Mouse (Mus musculus) liver, embryonic 14.5 days (tissue): Measurements from ENCODE around the gene Sept5. TPM values are rescaled to one million over a fixed set of nuclear protein-coding genes. Genes with fewer than 3 reads are reported as not detected.

Experiments
- ATAC-seq: fragments of 200-750 bp; cut with Nextera tagmentation; 2 replicates; pipeline ENCODE4 v1.8.0; 2017; ENCODE audit warnings: moderate number of reproducible peaks, mild to moderate bottlenecking, moderate library complexity; ENCODE audit not compliant: insufficient read depth
- DNase-seq, 3 experiments: peaks; one replicate each; pipeline ENCODE4 v3.0.0-alpha.2; 2012 to 2013; ENCODE audit warnings: low read depth in 3 of 3, low spot score in 3 of 3
- H3K27ac ChIP-seq: fragments of 300-500 bp; sonication (generic); 2 replicates; pipeline ENCODE4 v1.5.1; 2014; ENCODE audit warnings: moderate library complexity, mild to moderate bottlenecking, control low read depth, inconsistent platforms
- H3K27me3 ChIP-seq: fragments of 300-500 bp; sonication (generic); 2 replicates; pipeline ENCODE4 v1.6.1; 2014; ENCODE audit warnings: mild to moderate bottlenecking, low read length, moderate library complexity; ENCODE audit not compliant: control insufficient read depth, insufficient read depth
- H3K36me3 ChIP-seq: fragments of 300-500 bp; sonication (generic); replicated peaks from 2 replicates; pipeline ENCODE4 v1.6.1; 2014; ENCODE audit warnings: low read depth; ENCODE audit not compliant: control insufficient read depth, insufficient read depth
- H3K4me1 ChIP-seq, 2 experiments: fragments of 200-500 bp in 1 of 2; fragments of 300-500 bp in 1 of 2; sonication (generic) in 1 of 2; replicated peaks; 2 replicates each; pipeline ENCODE4 v1.6.1; 2012 to 2014; ENCODE audit warnings: antibody characterized with exemption in 1 of 2, inconsistent platforms in 1 of 2, low read length in 1 of 2; ENCODE audit not compliant: control insufficient read depth in 2 of 2, insufficient read depth in 2 of 2
- H3K4me2 ChIP-seq: fragments of 300-500 bp; sonication (generic); 2 replicates; pipeline ENCODE4 v1.6.1; 2014; ENCODE audit warnings: low read depth, mild to moderate bottlenecking, control low read depth, moderate library complexity
- H3K4me3 ChIP-seq, 2 experiments: fragments of 200-500 bp in 1 of 2; fragments of 300-500 bp in 1 of 2; sonication (generic) in 1 of 2; 2 replicates each; pipeline ENCODE4 v1.5.1; 2012 to 2014; ENCODE audit warnings: low read depth in 2 of 2, low read length in 2 of 2, mild to moderate bottlenecking in 2 of 2, control low read depth in 1 of 2, inconsistent platforms in 1 of 2, moderate library complexity in 1 of 2; ENCODE audit not compliant: insufficient read depth in 1 of 2
- H3K9ac ChIP-seq: fragments of 300-500 bp; sonication (generic); replicated peaks from 2 replicates; pipeline ENCODE4 v1.6.1; 2014; ENCODE audit warnings: mild to moderate bottlenecking, control low read depth, moderate library complexity
- H3K9me3 ChIP-seq: fragments of 300-500 bp; sonication (generic); 2 replicates; pipeline ENCODE4 v1.6.1; 2016; ENCODE audit warnings: low read length, mixed read lengths; ENCODE audit not compliant: control insufficient read depth
- CTCF ChIP-seq: IDR thresholded peaks from 2 replicates; pipeline ENCODE4 v1.5.1; 2016; ENCODE audit warnings: antibody characterized with exemption, low read depth, control low read depth
- EP300 ChIP-seq: IDR thresholded peaks from 2 replicates; pipeline ENCODE4 v1.6.1; 2016; ENCODE audit warnings: antibody characterized with exemption, low read depth
- WGBS: fragments of 180-500 bp; shearing (Covaris S2); extraction: QIAGEN DNeasy Blood & Tissue Kit; methylation state at CpG from one replicate; pipeline ENCODE4 v1.1.7; 2014; ENCODE audit not compliant: insufficient replicate concordance; 5-methylcytosine and 5-hydroxymethylcytosine counted together
- polyA plus RNA-seq, 2 experiments: library from polyadenylated mRNA; depleted of rRNA in 1 of 2; stranded (reverse) in 1 of 2; unstranded in 1 of 2; fragments of >200 nt; fragmentation: Nextera tagmentation in 1 of 2; extraction: Ambion mirVana in 1 of 2; gene quantifications; 2 replicates each; pipeline versions ENCODE4 v1.2.1 to v1.2.3; 2012 to 2014

Gene Sept5
- polyA plus RNA-seq, 2 experiments, result 1.6 to 2.2 TPM

DNA sequence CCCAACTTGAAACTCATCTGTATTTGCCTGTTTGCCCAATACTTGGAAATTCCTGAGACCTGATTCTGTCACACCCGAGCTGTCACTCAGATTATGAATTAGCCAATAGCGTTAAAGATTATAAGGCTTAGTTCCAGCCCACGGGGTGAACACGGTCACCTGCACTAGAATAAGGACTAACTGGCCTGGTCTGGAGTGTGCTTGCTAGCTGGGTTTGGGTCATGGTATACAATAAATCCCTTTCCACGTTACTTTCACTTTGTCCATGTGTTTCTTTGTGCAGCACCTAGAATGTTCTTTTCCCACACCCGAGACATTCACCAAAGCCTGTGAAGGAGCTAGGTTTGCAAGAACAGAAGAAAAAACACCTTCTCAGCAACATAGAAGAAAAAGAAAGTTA is 40.2 kb upstream of the Sept5 start:
- H3K27ac ChIP-seq, result no peak overlapping the region
- no peak overlapping the region for H3K4me2 ChIP-seq
- H3K4me1 ChIP-seq, result no peaks in the 10 kb centered on the region
- no peak overlapping the region for H3K9ac ChIP-seq
- no peak for ATAC-seq
- H3K9me3 ChIP-seq, result no peaks in the 10 kb centered on the region
- H3K4me3 ChIP-seq, result no peak overlapping the region
- H3K36me3 ChIP-seq, result no peaks in the 10 kb centered on the region
- no peaks in the 10 kb centered on the region for H3K27me3 ChIP-seq
- 59% methylated on average over 6 of the region's 6 CpGs for WGBS
- no peak for DNase-seq
- TF ChIP-seq CTCF (no peak), EP300 (no peak)

DNA sequence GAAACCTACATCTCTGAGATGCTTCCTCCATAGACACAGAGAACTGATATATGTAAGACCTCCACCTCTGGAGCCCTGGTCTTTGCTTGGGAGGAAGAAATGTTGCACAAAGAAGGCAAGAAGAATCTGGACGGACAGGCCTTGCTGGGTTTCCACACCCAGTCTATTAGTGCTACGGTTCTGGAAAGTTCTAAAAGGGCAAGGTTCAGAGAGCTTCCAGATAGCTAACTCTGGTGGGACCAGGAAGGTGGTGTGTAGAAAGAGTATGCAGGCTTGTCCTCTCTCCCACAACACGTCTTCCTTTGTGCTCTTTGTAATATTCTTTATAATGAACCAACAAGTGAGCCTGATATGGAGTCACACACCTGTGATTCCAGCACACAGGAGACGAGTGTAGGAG is 28.8 kb upstream of the Sept5 start:
- no peak for ATAC-seq

DNA sequence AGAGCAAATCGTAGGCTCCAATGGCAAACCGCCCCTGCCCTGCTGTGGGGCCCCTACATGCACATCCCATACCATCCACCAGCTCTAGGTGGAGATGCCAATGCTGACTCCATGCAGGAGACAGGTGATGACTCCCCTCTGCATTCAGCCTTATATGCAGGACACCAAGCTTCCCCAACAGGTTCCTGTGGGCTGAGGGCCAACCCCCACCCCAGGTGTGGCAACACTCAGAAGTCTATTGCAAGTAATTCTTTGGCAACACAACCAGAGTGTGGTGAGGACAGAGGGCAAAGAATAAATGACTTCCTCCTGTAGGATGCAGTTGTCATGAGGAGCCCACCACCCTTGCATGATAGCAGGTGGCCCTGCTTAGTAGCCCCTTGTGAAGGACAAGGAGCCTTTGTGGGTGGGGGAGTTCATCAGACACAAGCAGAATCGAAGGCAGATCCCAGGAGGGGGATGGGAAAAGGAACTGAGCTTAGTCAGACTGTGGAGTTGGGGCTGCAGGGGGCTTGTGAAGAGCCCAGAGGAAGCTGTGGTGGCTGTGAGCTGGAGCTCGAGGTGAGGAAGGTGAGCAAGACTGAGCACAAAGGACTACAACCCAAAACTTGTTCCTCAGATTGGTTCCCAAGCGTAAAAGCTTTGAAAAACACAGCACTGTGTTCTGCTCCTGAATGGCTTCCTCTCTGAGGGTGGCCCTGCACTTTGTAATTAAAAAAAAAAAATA is 25.8 kb upstream of the Sept5 start:
- ATAC-seq (no peak), DNase-seq (no peak)
- no peaks in the 10 kb centered on the region for H3K36me3 ChIP-seq
- H3K4me3 ChIP-seq, result no peak overlapping the region
- no peak overlapping the region for H3K9ac ChIP-seq
- no peaks in the 10 kb centered on the region for H3K27me3 ChIP-seq
- no peaks in the 10 kb centered on the region for H3K4me1 ChIP-seq
- no peak overlapping the region for H3K4me2 ChIP-seq
- TF ChIP-seq CTCF (no peak), EP300 (no peak)
- H3K27ac ChIP-seq, result no peak overlapping the region
- H3K9me3 ChIP-seq, result no peaks in the 10 kb centered on the region
- WGBS, result 27% methylated on average over 5 of the region's 5 CpGs

More for the DNA sequence above, 28.8 kb upstream of the Sept5 start:
- no peaks in the 10 kb centered on the region for H3K36me3 ChIP-seq
- no peaks in the 10 kb centered on the region for H3K27me3 ChIP-seq
- H3K4me3 ChIP-seq, result no peak overlapping the region
- no peaks in the 10 kb centered on the region for H3K4me1 ChIP-seq
- no peak overlapping the region for H3K4me2 ChIP-seq
- TF ChIP-seq CTCF, result no peak
- TF ChIP-seq EP300, result no peak
- 46% methylated on average over 4 of the region's 4 CpGs for WGBS
- no peak for DNase-seq
- no peaks in the 10 kb centered on the region for H3K9me3 ChIP-seq
- no peak overlapping the region for H3K27ac ChIP-seq
- no peak overlapping the region for H3K9ac ChIP-seq

DNA sequence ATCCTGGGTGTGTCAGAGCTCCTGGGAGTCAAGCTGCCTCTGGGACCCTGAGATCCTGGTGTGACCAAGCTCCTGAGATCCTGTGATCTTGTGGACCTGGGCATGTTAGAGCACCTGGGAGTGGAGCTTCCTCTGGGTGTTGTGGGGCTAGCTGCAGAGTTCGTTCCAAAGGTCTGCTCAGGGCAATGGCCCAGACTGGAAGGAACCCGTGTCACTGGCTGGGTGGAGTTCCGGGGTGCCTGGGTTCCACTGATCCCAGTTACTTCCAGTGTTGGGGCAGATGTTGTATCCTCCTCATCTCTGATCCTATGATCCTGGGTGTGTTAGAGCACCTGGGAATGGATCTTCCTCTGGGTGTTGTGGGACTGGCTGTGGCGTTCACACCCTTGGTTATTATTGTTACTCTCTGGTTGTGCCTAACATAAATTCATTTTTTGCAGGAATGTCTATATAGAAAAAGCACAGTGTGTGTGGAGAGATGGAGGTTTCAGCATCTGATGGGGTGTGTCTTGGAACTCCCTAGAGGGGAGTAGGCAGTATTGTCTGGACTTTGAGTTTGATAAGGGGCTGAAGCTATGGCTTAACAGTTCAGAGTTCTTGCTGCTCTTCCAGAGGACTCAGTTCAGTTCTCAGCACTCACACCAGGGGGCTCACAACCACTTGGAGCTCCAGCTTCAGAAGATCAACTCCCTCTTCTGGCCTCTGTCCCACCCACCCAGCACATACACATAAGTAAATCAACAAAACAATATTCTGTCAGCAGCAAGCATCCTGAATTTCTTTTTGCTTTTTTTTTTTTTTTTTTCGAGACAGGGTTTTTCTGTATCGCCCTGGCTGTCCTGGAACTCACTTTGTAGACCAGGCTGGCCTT is 23.8 kb upstream of the Sept5 start:
- TF ChIP-seq EP300 (no peak), CTCF (0 out of 2 replicates have a peak, but pooled peaks have one; percentile 13)
- H3K9ac ChIP-seq, result no peak overlapping the region
- H3K36me3 ChIP-seq, result no peaks in the 10 kb centered on the region
- ATAC-seq (no peak), DNase-seq (no peak)
- H3K27me3 ChIP-seq, result no peaks in the 10 kb centered on the region
- 49% methylated on average over 6 of the region's 6 CpGs for WGBS
- no peaks in the 10 kb centered on the region for H3K4me1 ChIP-seq
- H3K27ac ChIP-seq, result no peak overlapping the region
- no peak overlapping the region for H3K4me2 ChIP-seq
- H3K9me3 ChIP-seq, result no peaks in the 10 kb centered on the region
- H3K4me3 ChIP-seq, result no peak overlapping the region

DNA sequence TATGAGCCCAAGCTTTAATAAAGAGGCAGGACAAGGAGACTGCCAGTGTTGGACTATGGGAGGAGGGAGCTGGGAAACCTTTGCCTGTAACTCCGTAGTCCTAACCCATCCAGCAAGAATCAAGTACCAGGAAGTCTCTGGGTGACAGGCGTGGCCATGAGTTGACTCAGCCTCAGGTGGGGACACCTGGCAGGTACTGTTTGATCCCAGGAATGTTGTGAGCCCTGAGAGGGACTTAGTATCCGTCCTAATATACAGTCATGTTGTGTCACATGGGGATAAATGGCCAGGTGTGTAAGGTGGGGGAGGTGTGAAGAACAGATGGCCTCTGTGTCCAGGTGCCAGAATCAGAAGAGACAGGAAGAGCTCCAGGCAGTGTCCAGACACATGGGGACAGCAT is 19.4 kb upstream of the Sept5 start:
- no peaks in the 10 kb centered on the region for H3K27me3 ChIP-seq
- no peak for ATAC-seq
- 43% methylated on average over 3 of the region's 3 CpGs for WGBS
- H3K27ac ChIP-seq, result no peak overlapping the region
- H3K4me1 ChIP-seq, result no peaks in the 10 kb centered on the region
- no peaks in the 10 kb centered on the region for H3K36me3 ChIP-seq
- DNase-seq, result no peak
- H3K9ac ChIP-seq, result no peak overlapping the region
- H3K9me3 ChIP-seq, result no peaks in the 10 kb centered on the region
- H3K4me2 ChIP-seq, result no peak overlapping the region
- no peak overlapping the region for H3K4me3 ChIP-seq
- TF ChIP-seq EP300 (no peak), CTCF (no peak)
